Mouse (Mus musculus) bone marrow, adult 2 months (tissue): ENCODE measurements around the gene Faf1.

Experiments
- CTCF ChIP-seq: fragments of 200-500 bp; IDR thresholded peaks from 2 replicates; pipeline ENCODE4 v1.5.1; 2011; ENCODE audit warnings: low read length, control low read depth; ENCODE audit not compliant: control insufficient read depth, insufficient read depth
- POLR2A ChIP-seq: fragments of 200-500 bp; IDR thresholded peaks from 2 replicates; pipeline ENCODE4 v1.6.1; 2011; ENCODE audit warnings: low read depth, mild to moderate bottlenecking, control low read depth, low read length, borderline replicate concordance; ENCODE audit not compliant: control insufficient read depth

- TF ChIP-seq POLR2A (no peak), CTCF (no peak)
Observed at GRCm38 (mm10) chr4:109929058-109929457, 252.7 kb downstream of the Faf1 start.
